Mouse (Mus musculus) MEL (cell line): ENCODE data around the gene Wdr59. TPM values are rescaled to one million over a fixed set of nuclear protein-coding genes. Genes with fewer than 3 reads are reported as not detected.

Source experiments
- DNase-seq: peaks from one replicate; pipeline ENCODE4 v3.0.0; 2011; ENCODE audit warnings: low read depth, low spot score
- H3K27ac ChIP-seq: 2 replicates; pipeline ENCODE4 v1.5.1; 2012; ENCODE audit warnings: low read depth, mild to moderate bottlenecking, control low read depth, low read length, moderate library complexity; ENCODE audit not compliant: control insufficient read depth
- H3K27me3 ChIP-seq, 2 experiments: fragments of 150-350 bp in 1 of 2; sonication (generic) in 1 of 2; 2 replicates each; pipeline ENCODE4 v1.6.1; 2012; ENCODE audit warnings: low read length in 2 of 2, mild to moderate bottlenecking in 2 of 2, improper control_type of control experiment in 1 of 2, moderate library complexity in 1 of 2; ENCODE audit not compliant: insufficient read depth in 2 of 2, control insufficient read depth in 1 of 2
- H3K36me3 ChIP-seq, 2 experiments: 2 replicates each; pipeline ENCODE4 v1.6.1; 2012 to 2014; ENCODE audit warnings: low read length in 2 of 2, improper control_type of control experiment in 1 of 2, inconsistent platforms in 1 of 2, mild to moderate bottlenecking in 1 of 2; ENCODE audit not compliant: insufficient read depth in 2 of 2, control insufficient read depth in 1 of 2
- H3K4me1 ChIP-seq, 2 experiments: fragments of 150-350 bp in 1 of 2; sonication (generic) in 1 of 2; 2 replicates each; pipeline ENCODE4 v1.6.1; 2012; ENCODE audit warnings: low read length in 2 of 2, improper control_type of control experiment in 1 of 2, mild to moderate bottlenecking in 1 of 2; ENCODE audit not compliant: insufficient read depth in 2 of 2, control insufficient read depth in 1 of 2
- H3K4me3 ChIP-seq, 2 experiments: fragments of 150-350 bp in 1 of 2; sonication (generic) in 1 of 2; 2 replicates each; pipeline ENCODE4 v1.5.1; 2012; ENCODE audit warnings: low read depth in 2 of 2, low read length in 2 of 2, mild to moderate bottlenecking in 2 of 2, moderate library complexity in 2 of 2, control low read depth in 1 of 2, improper control_type of control experiment in 1 of 2; ENCODE audit not compliant: control insufficient read depth in 1 of 2, insufficient read depth in 1 of 2
- H3K79me2 ChIP-seq: 2 replicates; pipeline ENCODE4 v1.6.1; 2012; ENCODE audit warnings: mild to moderate bottlenecking, low read length, moderate library complexity; ENCODE audit not compliant: control insufficient read depth, poor library complexity, insufficient read depth
- H3K9ac ChIP-seq: 2 replicates; pipeline ENCODE4 v1.6.1; 2012; ENCODE audit warnings: low read depth, mild to moderate bottlenecking, control low read depth, low read length, moderate library complexity; ENCODE audit not compliant: control insufficient read depth, poor library complexity, severe bottlenecking
- H3K9me3 ChIP-seq: fragments of 150-350 bp; sonication (generic); replicated peaks from 2 replicates; pipeline ENCODE4 v1.6.1; 2012; ENCODE audit warnings: mild to moderate bottlenecking, low read length, improper control_type of control experiment, moderate library complexity; ENCODE audit not compliant: insufficient read depth
- CHD1 ChIP-seq: IDR thresholded peaks from 2 replicates; pipeline ENCODE4 v1.6.1; 2012; ENCODE audit warnings: low read depth, mild to moderate bottlenecking, inconsistent platforms, low read length, improper control_type of control experiment
- CHD2 ChIP-seq: IDR thresholded peaks from 2 replicates; pipeline ENCODE4 v1.6.1; 2011; ENCODE audit warnings: low read length, improper control_type of control experiment
- CTCF ChIP-seq, 3 experiments: IDR thresholded peaks in 2 of 3; conservative IDR thresholded peaks in 1 of 3; 2 replicates each; pipeline ENCODE4 v1.5.1; 2011 to 2012; ENCODE audit warnings: low read length in 3 of 3, low read depth in 2 of 3, mild to moderate bottlenecking in 2 of 3, improper control_type of control experiment in 1 of 3, inconsistent platforms in 1 of 3, mixed read lengths in 1 of 3, moderate library complexity in 1 of 3; ENCODE audit not compliant: control insufficient read depth in 1 of 3, insufficient read depth in 1 of 3, poor library complexity in 1 of 3, severe bottlenecking in 1 of 3
- E2F4 ChIP-seq: IDR thresholded peaks from 2 replicates; pipeline ENCODE4 v1.6.1; 2011; ENCODE audit warnings: low read depth, low read length, improper control_type of control experiment, borderline replicate concordance
- EP300 ChIP-seq, 2 experiments: IDR thresholded peaks; 2 replicates each; pipeline ENCODE4 v1.6.1; 2011; ENCODE audit warnings: improper control_type of control experiment in 2 of 2, low read length in 2 of 2, low read depth in 1 of 2, mild to moderate bottlenecking in 1 of 2
- GATA1 ChIP-seq: IDR thresholded peaks from 2 replicates; pipeline ENCODE4 v1.6.1; 2011; ENCODE audit warnings: low read depth, low read length, improper control_type of control experiment
- HCFC1 ChIP-seq: IDR thresholded peaks from 2 replicates; pipeline ENCODE4 v1.6.1; 2012; ENCODE audit warnings: low read depth, mild to moderate bottlenecking, inconsistent platforms, low read length, improper control_type of control experiment, moderate library complexity
- MAFK ChIP-seq: IDR thresholded peaks from 2 replicates; pipeline ENCODE4 v1.6.1; 2011; ENCODE audit warnings: low read depth, mild to moderate bottlenecking, low read length, improper control_type of control experiment, borderline replicate concordance
- MAX ChIP-seq: IDR thresholded peaks from 2 replicates; pipeline ENCODE4 v1.6.1; 2011; ENCODE audit warnings: low read length, improper control_type of control experiment
- MAZ ChIP-seq: IDR thresholded peaks from 2 replicates; pipeline ENCODE4 v1.6.1; 2012; ENCODE audit warnings: low read depth, mild to moderate bottlenecking, inconsistent platforms, low read length, improper control_type of control experiment
- MYB ChIP-seq: IDR thresholded peaks from 2 replicates; pipeline ENCODE4 v1.6.1; 2011; ENCODE audit warnings: mild to moderate bottlenecking, low read depth, low read length, improper control_type of control experiment
- MYC ChIP-seq: IDR thresholded peaks from 2 replicates; pipeline ENCODE4 v1.6.1; 2011; ENCODE audit warnings: low read depth, mild to moderate bottlenecking, low read length, improper control_type of control experiment, moderate library complexity
- NELFE ChIP-seq: IDR thresholded peaks from 2 replicates; pipeline ENCODE4 v1.6.1; 2011; ENCODE audit warnings: low read depth, low read length, improper control_type of control experiment
- NRF1 ChIP-seq: IDR thresholded peaks from 2 replicates; pipeline ENCODE4 v1.6.1; 2014; ENCODE audit warnings: low read depth, mild to moderate bottlenecking, inconsistent platforms, low read length, improper control_type of control experiment, moderate library complexity; ENCODE audit not compliant: poor library complexity, insufficient read depth, severe bottlenecking
- POLR2AphosphoS5 ChIP-seq: IDR thresholded peaks from 2 replicates; pipeline ENCODE4 v1.6.1; 2012; ENCODE audit warnings: low read depth, borderline replicate concordance, mild to moderate bottlenecking, inconsistent platforms, low read length, moderate library complexity, mixed read lengths
- RAD21 ChIP-seq: IDR thresholded peaks from 2 replicates; pipeline ENCODE4 v1.6.1; 2011; ENCODE audit warnings: mild to moderate bottlenecking, low read depth, low read length, improper control_type of control experiment
- RCOR1 ChIP-seq: IDR thresholded peaks from 2 replicates; pipeline ENCODE4 v1.6.1; 2012; ENCODE audit warnings: low read depth, mild to moderate bottlenecking, inconsistent platforms, low read length, improper control_type of control experiment
- SMC3 ChIP-seq: IDR thresholded peaks from 2 replicates; pipeline ENCODE4 v1.6.1; 2011; ENCODE audit warnings: low read depth, low read length, improper control_type of control experiment
- TAL1 ChIP-seq: IDR thresholded peaks from 2 replicates; pipeline ENCODE4 v1.6.1; 2012; ENCODE audit warnings: mild to moderate bottlenecking, inconsistent platforms, low read length, moderate library complexity, mixed read lengths
- TBP ChIP-seq: IDR thresholded peaks from 2 replicates; pipeline ENCODE4 v1.8.0; 2011; ENCODE audit warnings: low read depth, low read length, improper control_type of control experiment
- TCF12 ChIP-seq: IDR thresholded peaks from 2 replicates; pipeline ENCODE4 v1.6.1; 2014; ENCODE audit warnings: low read depth, mild to moderate bottlenecking, inconsistent platforms, low read length, improper control_type of control experiment, moderate library complexity
- UBTF ChIP-seq: IDR thresholded peaks from 2 replicates; pipeline ENCODE4 v1.6.1; 2012; ENCODE audit warnings: low read depth, mild to moderate bottlenecking, inconsistent platforms, low read length, improper control_type of control experiment, moderate library complexity, borderline replicate concordance; ENCODE audit not compliant: insufficient read depth
- USF2 ChIP-seq, 2 experiments: IDR thresholded peaks; 2 replicates each; pipeline ENCODE4 v1.6.1; 2011 to 2012; ENCODE audit warnings: improper control_type of control experiment in 2 of 2, low read length in 2 of 2, borderline replicate concordance in 1 of 2, inconsistent platforms in 1 of 2, low read depth in 1 of 2, mild to moderate bottlenecking in 1 of 2; ENCODE audit not compliant: insufficient read depth in 1 of 2
- ZC3H11A ChIP-seq: IDR thresholded peaks from 2 replicates; pipeline ENCODE4 v1.6.1; 2012; ENCODE audit warnings: low read depth, mild to moderate bottlenecking, inconsistent platforms, low read length, improper control_type of control experiment
- ZKSCAN1 ChIP-seq: IDR thresholded peaks from 2 replicates; pipeline ENCODE4 v1.6.1; 2012; ENCODE audit warnings: low read depth, mild to moderate bottlenecking, inconsistent platforms, low read length, improper control_type of control experiment, moderate library complexity
- ZMIZ1 ChIP-seq: IDR thresholded peaks from 2 replicates; pipeline ENCODE4 v1.6.1; 2012; ENCODE audit warnings: low read depth, mild to moderate bottlenecking, inconsistent platforms, low read length, improper control_type of control experiment, moderate library complexity
- polyA plus RNA-seq, 2 experiments: library from polyadenylated mRNA; stranded (reverse) in 1 of 2; unstranded in 1 of 2; fragments of >175 nt in 1 of 2; fragments of >200 nt in 1 of 2; gene quantifications; 2 replicates each; pipeline versions ENCODE4 v1.2.1 to v1.2.4; 2012; ENCODE audit warnings: low replicate concordance in 2 of 2, low read depth in 1 of 2; ENCODE audit not compliant: insufficient read length in 2 of 2, insufficient read depth in 1 of 2, missing spikeins in 1 of 2
- total RNA-seq: library from RNA; depleted of rRNA; stranded (reverse); fragments of 300-350 nt; gene quantifications from 2 replicates; pipeline ENCODE4 v1.2.3, GENCODE M21; 2012

Wdr59 gene
- total and polyA plus RNA-seq, 3 experiments = 6.5 to 16.6 TPM; not detected in 1

DNA sequence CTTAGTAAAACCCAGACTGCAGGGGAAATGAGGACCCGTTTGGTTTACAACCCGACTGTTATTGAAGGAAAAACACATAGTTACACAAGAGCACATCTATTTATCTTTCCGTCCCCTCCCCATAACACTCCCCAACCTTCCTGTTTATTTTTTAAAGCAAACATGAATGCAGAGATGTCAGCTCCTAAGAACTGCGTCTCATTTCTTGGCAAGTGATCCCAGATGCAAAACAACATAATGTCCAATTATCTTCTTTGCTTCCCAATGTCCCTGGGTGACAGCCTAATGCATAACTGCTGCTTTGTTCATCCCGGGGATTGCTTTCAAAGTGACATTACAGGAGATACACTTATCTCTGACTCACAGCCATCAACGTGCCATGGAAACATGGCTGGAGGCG, 30.7 kb downstream of the Wdr59 start:
- no peaks in the 10 kb centered on the region for H3K4me1 ChIP-seq
- no peak for DNase-seq
- no peak overlapping the region for H3K27ac ChIP-seq
- H3K36me3 ChIP-seq = peaks cover 0 to 6% of the 10 kb centered on the region in 2 experiments; a peak in 3 of 4 replicates
- TF ChIP-seq CHD1 (no peak), RAD21 (no peak), MYC (no peak), ZMIZ1 (no peak), TAL1 (no peak), E2F4 (no peak), MAFK (no peak), SMC3 (no peak), MAX (no peak), CHD2 (no peak), TBP (no peak), RCOR1 (no peak), POLR2AphosphoS5 (no peak), CTCF (IDR thresholded peaks at IDR 0.05 in 2 of 3, conservative IDR thresholded peaks at IDR 0.05 in 1 of 3; ENCODE audit: control insufficient read depth in 1 of 3, insufficient read depth in 1 of 3, low read depth in 2 of 3, low read length in 3 of 3, poor library complexity in 1 of 3, severe bottlenecking in 1 of 3) (no peak), EP300 (IDR thresholded peaks at IDR 0.05; ENCODE audit: low read depth in 1 of 2, low read length in 2 of 2) (no peak), NELFE (no peak), TCF12 (no peak), ZC3H11A (no peak)
- H3K9me3 ChIP-seq = no peaks in the 10 kb centered on the region
- no peaks in the 10 kb centered on the region for H3K79me2 ChIP-seq
- H3K4me3 ChIP-seq = no peak overlapping the region
- no peak overlapping the region for H3K9ac ChIP-seq
- H3K27me3 ChIP-seq = no peaks in the 10 kb centered on the region

DNA sequence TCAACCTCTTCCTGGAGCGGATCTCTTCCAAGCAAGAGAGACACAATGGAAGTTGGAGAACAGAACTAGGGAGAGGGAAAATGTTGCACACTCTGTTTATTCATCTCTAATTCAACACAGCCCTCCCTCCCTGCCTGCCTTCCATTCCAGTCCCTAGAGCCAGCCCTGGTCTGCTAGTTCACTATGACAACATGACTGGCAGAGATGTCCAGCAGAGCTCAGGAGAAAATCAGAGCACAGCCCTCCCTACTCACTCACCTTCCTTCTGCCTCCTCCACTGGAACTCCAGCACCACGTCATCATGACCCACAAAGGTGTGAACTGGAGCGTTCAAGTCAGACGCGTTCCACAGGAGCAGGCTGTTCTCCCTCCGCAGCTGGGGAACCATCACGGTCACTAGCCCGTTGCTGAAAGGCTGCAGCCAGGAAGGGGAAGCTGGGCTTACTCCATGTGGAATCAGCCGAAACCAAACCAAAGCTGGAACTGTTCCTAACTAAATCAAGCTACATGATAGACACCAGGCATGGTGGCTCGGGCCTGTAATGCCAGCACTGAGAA, 31.8 kb downstream of the Wdr59 start:
- Histone ChIP-seq H3K4me1 (no peaks in the 10 kb centered on the region), H3K79me2 (no peaks in the 10 kb centered on the region), H3K9ac (no peak overlapping the region), H3K27ac (no peak overlapping the region), H3K27me3 (no peaks in the 10 kb centered on the region), H3K36me3 (peaks cover 0 to 6% of the 10 kb centered on the region in 2 experiments; a peak in 3 of 4 replicates), H3K9me3 (no peaks in the 10 kb centered on the region), H3K4me3 (no peak overlapping the region)
- no peak for TF ChIP-seq MAFK
- no peak for TF ChIP-seq MAZ
- no peak for TF ChIP-seq ZKSCAN1
- no peak for TF ChIP-seq CHD2
- TF ChIP-seq SMC3 = no peak
- no peak for TF ChIP-seq HCFC1
- no peak for TF ChIP-seq MYB
- no peak for TF ChIP-seq ZMIZ1
- no peak for TF ChIP-seq RCOR1
- TF ChIP-seq MAX = no peak
- TF ChIP-seq UBTF = no peak
- no peak for TF ChIP-seq TAL1
- no peak for TF ChIP-seq RAD21
- no peak for TF ChIP-seq NRF1
- no peak for TF ChIP-seq EP300 (IDR thresholded peaks at IDR 0.05; ENCODE audit: low read depth in 1 of 2, low read length in 2 of 2)
- no peak for TF ChIP-seq MYC
- no peak for TF ChIP-seq USF2 (IDR thresholded peaks at IDR 0.05; ENCODE audit: borderline replicate concordance in 1 of 2, insufficient read depth in 1 of 2, low read depth in 1 of 2, low read length in 2 of 2)
- TF ChIP-seq GATA1 = no peak
- no peak for DNase-seq
